Mouse (Mus musculus) CD4-positive, CD25-positive, alpha-beta regulatory T cell, adult 4 months (primary cell): ENCODE data around the gene Afdn. TPM values are rescaled to one million over a fixed set of nuclear protein-coding genes. Genes with fewer than 3 reads are reported as not detected.

Experiments used
- polyA plus RNA-seq, 2 experiments: library from polyadenylated mRNA; unstranded; fragments of 100-300 nt; shearing (Covaris generic); gene quantifications; one replicate each; pipeline ENCODE4 v1.2.1; 2017

Gene Afdn
- polyA plus RNA-seq, 2 experiments from 2014 or later: 1.5 to 4.1 TPM

Other genes starting within 250 kb of the Afdn start
- not detected for gene Tcte2, start 1.3 kb downstream of the Afdn start, polyA plus RNA-seq
- gene Gm7168, start 187.8 kb downstream of the Afdn start, polyA plus RNA-seq: not detected
- gene Gm7356, start 243.2 kb downstream of the Afdn start, polyA plus RNA-seq: not detected